Mouse (Mus musculus): Measurements from ENCODE around the gene Dbt. TPM values are rescaled to one million over a fixed set of nuclear protein-coding genes. Genes with fewer than 3 reads are reported as not detected.

The Dbt gene
- polyA plus RNA-seq (2012; rRNA removed), result 5.0 and 7.6 TPM in 2 replicates

DNA sequence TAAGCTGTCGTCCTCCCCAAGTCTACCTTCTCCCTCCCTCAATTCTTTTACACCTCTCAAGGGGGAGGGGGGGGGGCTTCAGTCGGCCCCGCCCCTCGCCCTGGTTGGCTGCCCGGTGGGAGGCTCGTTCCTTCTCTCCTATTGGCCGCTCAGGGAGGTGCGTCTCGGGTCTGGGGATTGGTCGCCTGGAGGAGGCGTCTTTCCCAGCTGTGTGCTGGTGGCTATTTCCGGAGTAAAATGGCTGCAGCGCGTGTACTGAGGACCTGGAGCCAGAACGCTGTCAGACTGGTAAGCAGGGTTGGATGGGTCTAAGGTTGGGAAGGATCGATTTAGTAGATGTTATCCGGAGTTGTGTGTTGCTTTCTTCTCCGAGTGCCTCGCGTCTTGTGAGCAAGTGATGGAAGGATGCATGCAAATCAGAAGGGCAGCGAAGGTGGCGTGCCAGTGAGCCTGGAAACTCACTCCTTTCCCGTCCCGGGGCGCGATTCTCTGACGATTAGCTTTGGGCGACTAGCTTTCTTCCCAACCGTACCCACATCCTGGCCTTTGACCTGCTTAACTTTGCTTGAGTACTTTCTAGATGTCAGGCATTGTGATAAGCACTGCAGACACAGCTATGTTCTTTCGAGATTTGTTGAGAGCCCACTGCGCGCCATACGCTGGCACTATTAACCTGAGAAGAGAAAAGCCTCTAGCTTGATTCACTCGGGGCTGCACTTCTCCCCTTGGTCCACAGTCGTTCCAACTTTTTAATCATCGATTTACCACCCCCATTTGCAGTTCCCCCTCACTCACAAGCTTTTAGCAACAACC lies at the start of gene Dbt:
Dbt (plus strand) TSS at position 167 of the 813 bp plus-strand sequence.
- 1% methylated on average over 36 of the region's 36 CpGs for WGBS

DNA sequence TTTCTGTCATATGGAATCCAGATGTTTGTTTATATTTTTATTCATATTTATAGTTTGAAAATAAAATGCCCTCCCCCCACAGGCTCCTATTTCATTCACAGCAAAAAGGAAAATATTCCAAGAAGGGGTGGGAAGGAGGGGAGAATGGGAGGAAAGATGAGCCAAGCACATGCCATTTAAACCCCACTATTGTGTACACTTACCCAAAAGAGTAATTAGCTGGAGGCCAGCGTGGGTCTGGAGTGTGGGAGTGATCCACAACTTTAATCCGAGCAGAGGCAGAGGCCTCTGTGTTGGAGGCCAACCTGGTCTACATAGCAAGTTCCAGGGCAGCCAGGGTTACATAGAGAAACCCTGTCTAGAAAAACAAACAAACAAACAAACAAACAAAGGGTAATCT lies 48.6 kb upstream of the Dbt start:
- WGBS, result 60% methylated on average over 2 of the region's 2 CpGs
- no peak for DNase-seq (ENCODE audit: low read depth, low spot score)

More for the DNA sequence above, at the start of gene Dbt:
- peak; percentile 56 for DNase-seq (ENCODE audit: low read depth, low spot score)

DNA sequence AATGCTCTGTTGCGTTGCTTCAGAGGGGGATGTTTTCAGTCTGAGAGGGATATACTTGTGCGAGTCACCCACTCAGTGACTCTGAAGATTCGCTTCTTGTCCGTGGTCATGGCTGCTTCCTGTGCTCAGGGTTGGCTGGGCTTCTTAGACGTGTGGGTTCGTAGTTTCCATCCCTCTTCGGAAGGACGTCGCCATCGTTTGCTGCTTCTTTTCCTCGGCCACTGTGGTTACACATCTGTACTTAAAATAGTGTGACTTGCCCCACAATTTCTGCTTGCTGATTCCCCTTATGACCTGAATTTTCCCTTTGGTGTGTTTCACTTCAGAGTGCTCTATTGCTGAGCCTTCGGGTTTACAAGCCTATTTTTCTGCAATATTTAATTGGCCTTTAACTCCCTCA lies 47.2 kb upstream of the Dbt start:
- 79% methylated on average over 12 of the region's 12 CpGs for WGBS
- DNase-seq (ENCODE audit: low read depth, low spot score), result no peak

DNA sequence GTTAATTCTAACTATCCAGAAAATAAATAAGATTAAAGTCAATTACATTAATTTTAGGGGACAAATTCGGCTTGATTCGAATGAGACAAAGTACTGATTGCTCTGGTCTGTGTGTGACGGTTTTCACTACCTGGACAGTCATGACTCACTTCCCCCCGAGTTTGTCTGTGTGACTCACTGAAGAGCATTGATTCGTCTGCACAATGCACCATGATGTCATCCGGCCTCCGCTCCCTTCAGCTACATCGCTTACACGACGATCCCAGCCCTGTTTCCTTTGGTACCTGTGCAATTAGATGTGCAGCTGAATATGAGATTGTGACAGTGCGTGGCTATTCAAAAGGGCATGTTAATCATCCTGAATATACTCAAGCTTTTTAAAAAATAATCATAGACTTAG lies 38.3 kb upstream of the Dbt start:
- 52% methylated on average over 11 of the region's 11 CpGs for WGBS
- no peak for DNase-seq (ENCODE audit: low read depth, low spot score)

DNA sequence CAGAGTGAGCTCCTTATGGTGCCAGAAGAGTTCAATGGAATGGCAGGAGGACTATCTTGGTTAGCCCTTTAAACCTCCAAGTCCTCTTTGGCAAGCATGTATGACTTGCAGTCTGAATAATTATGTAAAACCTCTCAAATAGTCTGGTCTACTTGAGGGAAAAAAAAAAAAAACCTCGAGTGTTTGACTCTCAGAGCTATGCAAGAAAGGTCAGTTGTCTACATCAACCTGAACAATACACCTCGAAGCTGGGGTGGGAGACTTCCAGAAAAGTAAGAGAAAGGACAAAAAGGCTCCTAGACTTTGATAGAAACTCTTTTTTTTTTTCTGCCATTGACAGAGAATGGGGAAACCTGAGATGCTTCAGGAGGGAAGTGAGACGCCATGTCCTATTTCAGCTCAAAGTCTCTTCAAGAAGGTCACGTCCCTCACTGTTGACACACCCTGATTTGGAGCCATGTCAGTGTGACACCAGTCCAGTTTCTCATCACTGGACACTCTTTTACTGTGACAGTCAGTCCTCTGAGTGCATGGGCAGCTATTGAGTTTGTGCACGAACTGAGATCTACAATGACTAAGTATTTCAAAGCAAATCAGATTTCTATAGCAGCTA lies 36.1 kb upstream of the Dbt start:
- DNase-seq (ENCODE audit: low read depth, low spot score), result no peak
- 74% methylated on average over 5 of the region's 5 CpGs for WGBS

DNA sequence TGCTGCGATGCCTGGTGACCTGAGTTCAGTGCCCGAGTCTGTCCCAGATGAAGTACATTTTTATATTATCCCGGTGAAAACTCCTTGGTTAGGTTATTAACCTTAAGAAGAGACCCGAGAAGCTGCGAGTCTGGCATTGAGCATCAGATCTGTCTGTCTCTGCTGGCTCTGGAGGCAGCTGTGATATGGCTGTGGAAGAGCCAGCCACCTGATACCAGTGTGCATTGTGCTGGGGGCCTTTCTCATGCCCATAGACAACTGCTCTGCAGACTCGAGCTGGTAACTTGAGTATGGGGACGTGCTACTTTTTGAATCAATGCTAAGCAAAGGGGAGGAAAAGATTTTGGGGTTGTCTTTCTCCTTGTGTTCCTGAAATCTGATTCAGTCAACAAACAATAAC lies 35.5 kb upstream of the Dbt start:
- no peak for DNase-seq (ENCODE audit: low read depth, low spot score)
- WGBS, result 86% methylated on average over 7 of the region's 7 CpGs

DNA sequence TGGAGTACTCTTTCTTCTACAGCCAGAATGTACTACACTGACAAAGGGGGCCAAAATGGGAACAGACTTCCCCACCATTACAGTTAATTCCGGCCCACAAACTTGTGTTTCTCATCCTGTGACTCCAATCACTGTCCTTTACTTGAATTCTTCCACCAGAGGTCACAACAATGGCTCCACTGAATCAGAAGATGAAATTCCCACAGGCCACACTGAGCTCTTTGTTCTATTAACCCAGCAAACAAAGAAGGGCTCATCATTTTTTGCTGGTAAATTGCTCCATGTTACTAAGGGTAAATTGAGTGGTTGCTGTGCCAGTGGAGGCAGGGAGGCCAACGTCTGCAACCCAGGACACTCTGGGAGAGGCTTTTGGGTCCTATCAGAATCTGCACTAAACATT lies 32.8 kb upstream of the Dbt start:
- WGBS, result 81% methylated on average over 2 of the region's 2 CpGs

DNA sequence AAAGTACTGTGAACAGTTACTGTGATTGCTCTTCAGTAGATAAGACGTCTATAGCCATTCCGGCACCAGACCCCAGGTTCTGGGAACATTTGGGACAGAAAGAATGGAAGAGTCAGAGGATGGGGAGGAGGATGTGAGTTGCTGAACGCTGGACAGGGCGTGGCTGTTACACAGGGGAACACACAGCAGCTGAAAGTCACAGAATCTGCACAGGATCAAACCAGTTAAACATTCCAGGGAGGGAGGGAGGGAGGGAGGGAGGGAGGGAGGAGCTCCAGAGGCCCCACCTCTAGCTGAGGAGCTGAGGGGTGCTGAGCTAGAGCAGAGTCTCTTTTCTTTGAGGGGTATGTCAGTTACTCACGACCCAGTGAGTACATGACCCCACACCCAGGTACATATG lies 31.9 kb upstream of the Dbt start:
- DNase-seq (ENCODE audit: low read depth, low spot score), result no peak

More for the DNA sequence above, 32.8 kb upstream of the Dbt start:
- DNase-seq (ENCODE audit: low read depth, low spot score), result no peak

DNA sequence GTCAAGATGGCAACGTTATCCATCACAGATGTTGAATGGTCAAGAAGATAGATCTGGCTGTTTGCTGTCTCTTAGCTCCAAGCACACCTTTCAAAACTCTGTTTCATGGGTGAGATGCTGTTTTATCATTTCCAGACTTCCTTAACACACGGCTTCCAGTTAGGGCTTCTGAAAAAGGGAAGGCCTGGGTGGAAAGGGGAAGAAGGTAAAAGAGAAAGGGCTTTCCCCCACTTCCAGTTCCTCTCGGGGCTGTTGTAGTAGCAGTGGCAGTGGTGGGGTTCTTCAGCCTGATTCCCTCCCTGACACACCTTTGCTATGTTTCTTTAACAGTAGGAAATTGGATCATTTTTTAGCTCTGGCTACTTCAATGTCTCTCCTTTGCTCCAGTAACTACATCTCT lies 30.1 kb upstream of the Dbt start:
- no peak for DNase-seq (ENCODE audit: low read depth, low spot score)
- 73% methylated on average over 3 of the region's 3 CpGs for WGBS

More for the DNA sequence above, 31.9 kb upstream of the Dbt start:
- 17% methylated on average over 5 of the region's 5 CpGs for WGBS

DNA sequence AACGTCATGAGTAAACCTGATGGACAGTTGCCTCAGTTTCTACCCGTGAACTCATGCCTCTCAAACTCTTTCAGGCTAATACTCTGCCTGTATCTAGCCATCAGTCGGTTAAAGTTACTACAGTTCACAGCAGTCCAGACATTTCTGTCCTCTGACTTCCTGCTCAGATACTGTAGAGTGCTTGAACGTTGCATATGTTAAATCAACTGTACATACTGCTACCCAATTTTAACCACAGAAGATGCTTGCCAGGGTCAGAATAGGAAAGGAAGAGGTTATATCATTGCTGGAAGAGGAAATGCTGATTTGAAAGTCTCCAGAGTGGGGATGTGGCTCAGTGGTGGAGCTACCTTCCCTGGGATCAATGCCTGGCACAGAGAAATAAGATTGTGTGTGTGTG lies 29.6 kb upstream of the Dbt start:
- DNase-seq (ENCODE audit: low read depth, low spot score), result no peak
- 79% methylated on average over 4 of the region's 4 CpGs for WGBS

DNA sequence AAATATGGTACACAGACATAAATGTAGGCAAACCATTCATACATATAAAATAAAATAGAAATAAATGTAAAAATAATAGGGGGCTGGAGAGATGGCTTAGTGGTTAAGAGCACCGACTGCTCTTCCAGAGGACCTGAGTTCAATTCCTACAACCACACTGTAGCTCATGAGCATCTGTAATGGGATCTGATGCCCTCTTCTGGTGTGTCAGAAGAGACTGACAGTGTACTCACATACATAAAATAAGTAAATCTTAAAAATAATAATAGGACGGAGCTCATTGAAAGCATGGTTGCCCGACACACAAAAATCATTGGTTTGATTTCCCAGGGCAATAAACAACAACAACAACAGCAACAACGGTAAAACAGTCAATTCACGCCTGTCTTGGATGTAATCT lies 21.9 kb upstream of the Dbt start:
- DNase-seq (ENCODE audit: low read depth, low spot score), result no peak
- 82% methylated on average over 5 of the region's 5 CpGs for WGBS

DNA sequence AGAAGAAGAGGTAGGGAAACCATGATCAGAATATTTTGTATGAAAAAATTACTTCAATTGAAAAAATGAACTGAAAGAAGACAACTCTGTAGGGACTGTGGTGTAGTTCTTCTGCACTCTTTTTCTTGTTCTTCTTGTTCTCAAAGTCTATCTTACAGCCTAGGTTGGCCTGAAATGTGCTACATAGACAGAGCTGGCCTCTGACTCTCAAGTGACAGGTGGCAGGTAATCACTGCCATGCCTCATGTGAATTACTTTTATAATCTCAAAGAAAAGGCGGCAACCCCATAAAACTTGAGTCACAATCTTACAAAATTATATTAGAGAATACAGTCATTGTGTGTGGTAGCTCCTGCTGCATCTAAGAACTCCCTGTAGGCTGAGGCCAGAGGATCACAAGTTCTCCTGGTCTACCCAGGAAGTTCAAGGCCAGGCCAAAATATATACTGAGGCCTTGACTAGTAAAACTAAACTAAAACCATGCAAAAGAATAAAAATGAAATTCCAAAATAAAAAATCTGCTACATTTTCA lies 20.9 kb upstream of the Dbt start:
- DNase-seq (ENCODE audit: low read depth, low spot score), result peak; percentile 70
- WGBS, result 35% methylated on average over 1 of the region's 1 CpGs

DNA sequence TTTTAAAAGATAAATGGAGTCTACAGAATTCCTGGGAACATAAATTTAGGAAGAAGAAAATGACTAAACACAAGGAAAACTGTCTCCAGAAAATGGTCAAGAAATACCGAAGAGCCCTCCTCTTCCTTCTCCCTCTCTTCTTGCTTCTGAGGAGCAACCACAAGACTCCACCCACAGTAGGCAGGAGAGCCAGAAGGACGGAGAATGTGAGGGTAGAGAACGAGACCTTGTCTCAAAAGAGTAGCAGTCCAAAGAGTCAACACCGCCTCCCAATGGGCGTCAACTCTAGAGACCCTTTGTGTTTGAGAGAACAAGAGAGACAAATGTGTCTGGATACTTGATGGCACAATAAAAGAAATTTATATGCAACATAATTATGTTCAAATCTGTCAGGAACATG lies 19.2 kb upstream of the Dbt start:
- WGBS, result 68% methylated on average over 5 of the region's 5 CpGs
- no peak for DNase-seq (ENCODE audit: low read depth, low spot score)

DNA sequence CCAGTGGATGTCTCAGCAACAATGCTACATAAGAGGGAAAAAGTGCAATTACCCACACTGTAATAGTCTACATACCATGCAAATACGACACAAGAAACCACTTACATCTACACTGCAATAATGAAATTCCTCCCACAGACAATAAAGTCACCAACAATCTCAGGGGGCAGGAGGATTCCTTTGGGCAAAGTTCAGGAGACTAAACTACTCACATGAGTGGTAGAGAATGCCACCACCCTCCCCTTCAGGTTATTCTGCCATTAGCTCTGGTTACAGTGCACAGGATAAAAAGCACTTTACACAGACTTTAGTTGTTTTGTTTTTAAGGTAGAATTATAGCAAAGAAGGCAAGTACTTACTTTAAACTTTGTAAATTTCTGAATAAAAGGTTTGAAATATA lies 17.2 kb upstream of the Dbt start:
- DNase-seq (ENCODE audit: low read depth, low spot score), result no peak
- WGBS, result 39% methylated on average over 1 of the region's 1 CpGs

DNA sequence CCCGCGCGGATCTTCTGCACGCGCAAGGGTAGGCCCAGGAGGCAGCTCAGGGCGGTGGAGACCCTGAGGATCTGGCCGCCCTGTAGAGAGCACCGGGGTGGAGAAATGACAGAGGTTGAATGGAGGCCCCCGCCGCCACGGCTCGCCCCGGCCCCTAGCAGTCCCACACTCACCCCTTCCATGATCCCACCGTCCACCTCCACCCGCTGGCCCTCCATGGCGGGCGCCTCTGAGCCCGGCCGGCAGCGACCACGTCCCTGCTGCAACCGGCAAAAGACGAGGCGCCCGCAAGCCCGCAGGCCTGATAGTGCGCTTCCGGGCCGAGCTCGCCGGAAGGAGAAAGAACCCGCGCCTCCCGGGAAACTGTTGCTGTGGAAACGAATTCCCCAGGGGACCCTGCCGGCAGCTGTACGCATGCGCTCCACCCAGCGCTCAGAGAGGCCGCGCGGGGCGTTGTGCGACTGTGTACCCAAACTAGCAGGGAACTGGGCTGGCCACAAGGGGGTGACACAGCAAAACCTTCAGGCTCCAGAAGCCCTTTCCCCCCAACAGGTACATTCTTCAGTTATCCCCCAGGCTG lies 5.0 kb upstream of the Dbt start, which contains the start of gene Rtca:
Rtca (minus strand) TSS at position 437 of the 580 bp plus-strand sequence.
- WGBS, result 1% methylated on average over 44 of the region's 44 CpGs
- peak; percentile 88 for DNase-seq (ENCODE audit: low read depth, low spot score)

DNA sequence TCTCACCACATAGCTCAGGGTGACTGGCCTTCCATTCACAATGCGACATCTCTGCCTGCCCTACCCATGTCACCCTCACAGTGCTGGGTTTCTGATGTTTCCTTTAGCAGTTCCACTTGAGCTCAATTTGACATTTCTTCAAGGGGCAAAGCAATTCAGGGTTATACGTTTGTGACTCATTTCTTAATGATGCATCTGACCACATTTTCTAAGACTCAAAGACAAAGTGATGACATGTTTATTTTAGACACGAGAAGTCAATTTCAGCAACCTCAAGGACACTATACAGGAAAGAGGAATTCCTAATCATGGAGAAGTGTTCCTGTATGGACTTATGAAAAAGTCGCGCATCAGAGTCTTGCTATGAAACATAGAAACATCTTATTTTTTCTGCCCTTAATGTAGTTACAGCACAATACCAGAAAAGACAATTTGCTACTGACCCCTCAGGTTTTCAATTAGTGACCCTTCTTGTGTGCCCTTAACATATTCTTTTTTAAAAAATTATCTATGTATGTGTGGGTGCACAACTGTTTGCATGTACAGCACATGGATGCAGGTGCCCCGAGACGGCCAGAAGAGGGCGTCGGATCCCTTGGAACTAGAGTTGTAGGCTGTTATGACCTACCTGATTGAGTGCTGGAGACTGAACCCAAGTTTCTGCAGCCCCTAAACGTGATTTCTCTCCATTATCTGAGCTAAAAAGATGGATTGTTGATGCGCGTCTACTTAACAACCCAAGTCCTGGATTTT lies 543 bp upstream of the Dbt start:
- no peak for DNase-seq (ENCODE audit: low read depth, low spot score)
- WGBS, result 34% methylated on average over 12 of the region's 12 CpGs

DNA sequence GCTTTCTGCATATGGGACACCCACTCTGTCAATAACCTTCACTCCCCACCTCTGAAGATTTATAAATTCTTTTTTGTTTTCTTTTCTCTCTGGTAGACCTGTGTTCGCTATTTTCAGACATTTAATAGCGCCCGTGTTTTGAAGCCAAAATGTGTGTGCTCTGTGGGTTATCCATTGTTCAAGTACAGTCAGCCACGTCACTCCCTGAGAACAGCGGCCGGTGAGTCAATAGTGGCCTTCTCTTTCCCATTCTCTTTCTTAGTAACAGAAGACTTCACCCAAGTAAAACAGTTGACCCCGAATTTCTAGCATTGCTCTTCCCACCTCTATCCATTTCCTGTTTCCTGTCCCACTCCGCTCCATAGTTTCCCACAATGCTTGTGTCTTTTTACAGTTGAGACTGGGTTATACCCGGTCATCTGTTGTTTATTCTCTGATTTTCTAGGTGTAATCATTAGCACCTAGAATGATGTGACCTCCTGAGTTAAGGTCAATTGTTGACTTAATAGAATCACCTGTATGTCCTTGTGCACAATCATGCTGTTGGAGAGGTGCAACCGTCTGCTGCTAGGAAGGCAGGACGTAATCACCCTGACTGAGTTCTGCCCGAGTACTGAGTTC lies 7.4 kb downstream of the Dbt start:
- 86% methylated on average over 12 of the region's 12 CpGs for WGBS
- DNase-seq (ENCODE audit: low read depth, low spot score), result no peak

DNA sequence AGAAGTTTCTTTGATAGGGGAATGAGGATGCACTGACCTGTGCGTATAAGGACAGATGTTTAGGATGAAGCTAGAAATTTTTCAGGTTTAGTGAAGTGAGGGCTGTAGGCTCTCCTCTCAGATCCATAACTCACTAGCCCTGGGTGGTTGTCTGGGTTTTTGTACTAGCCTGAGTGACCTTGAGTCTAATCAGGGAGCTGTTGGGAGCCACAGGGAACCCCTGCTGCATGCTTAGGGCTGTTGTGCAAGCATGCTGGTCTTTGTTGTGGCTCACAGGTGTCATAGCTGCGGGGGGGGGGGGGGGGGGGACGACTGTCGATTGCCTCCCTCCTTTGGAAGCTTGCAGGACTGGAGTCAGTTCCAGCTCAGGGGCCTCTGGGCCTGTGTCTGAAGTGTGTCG lies 16.9 kb downstream of the Dbt start:
- WGBS, result 49% methylated on average over 5 of the region's 5 CpGs

DNA sequence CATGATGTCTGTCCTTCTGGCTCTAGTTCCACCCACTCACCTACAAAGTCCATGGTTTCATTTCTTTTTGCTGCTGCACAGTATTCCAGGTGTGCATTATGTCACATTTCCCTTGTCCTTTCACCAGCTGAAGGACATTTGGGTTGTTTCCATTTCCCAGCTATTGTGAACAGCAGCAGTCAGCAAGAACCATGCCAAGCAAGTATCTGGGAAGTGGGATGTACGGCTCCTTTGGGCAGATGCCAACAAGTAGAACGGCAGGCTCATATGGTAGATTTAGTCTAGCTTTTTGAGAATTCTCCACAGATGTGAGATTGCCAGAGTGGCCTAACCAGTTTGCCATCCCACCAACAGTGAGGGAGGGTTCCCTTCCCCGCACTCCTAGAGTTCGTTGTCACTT lies 18.0 kb downstream of the Dbt start:
- 73% methylated on average over 4 of the region's 4 CpGs for WGBS
- DNase-seq (ENCODE audit: low read depth, low spot score), result no peak

More for the DNA sequence above, 16.9 kb downstream of the Dbt start:
- DNase-seq (ENCODE audit: low read depth, low spot score), result no peak

Measured in large intestine, adult 2 months (tissue).